Mouse (Mus musculus): ENCODE results near the gene Hpcal1.

- TF ChIP-seq POLR2A (IDR thresholded peaks at IDR 0.05; ENCODE audit: control insufficient read depth, low read depth, low read length) (no peak), CTCF (IDR thresholded peaks at IDR 0.05; ENCODE audit: control insufficient read depth, insufficient read depth, insufficient replicate concordance, low read depth, low read length) (no peak)
Measured at GRCm38 (mm10) chr12:17689931-17690563, 609 bp upstream of the Hpcal1 start.
